Mouse (Mus musculus) MEL-GATA-1-ER (cell line): Measurements from ENCODE around the gene Srsf10.
A peak's percentile ranks its signal among the peaks of the same experiment; 100 is the strongest.

Experiments used
- DNase-seq: peaks from one replicate; pipeline ENCODE4 v3.0.0-alpha.2; 2012; ENCODE audit warnings: low read depth; ENCODE audit errors: extremely low read depth

Gene Srsf10

DNA sequence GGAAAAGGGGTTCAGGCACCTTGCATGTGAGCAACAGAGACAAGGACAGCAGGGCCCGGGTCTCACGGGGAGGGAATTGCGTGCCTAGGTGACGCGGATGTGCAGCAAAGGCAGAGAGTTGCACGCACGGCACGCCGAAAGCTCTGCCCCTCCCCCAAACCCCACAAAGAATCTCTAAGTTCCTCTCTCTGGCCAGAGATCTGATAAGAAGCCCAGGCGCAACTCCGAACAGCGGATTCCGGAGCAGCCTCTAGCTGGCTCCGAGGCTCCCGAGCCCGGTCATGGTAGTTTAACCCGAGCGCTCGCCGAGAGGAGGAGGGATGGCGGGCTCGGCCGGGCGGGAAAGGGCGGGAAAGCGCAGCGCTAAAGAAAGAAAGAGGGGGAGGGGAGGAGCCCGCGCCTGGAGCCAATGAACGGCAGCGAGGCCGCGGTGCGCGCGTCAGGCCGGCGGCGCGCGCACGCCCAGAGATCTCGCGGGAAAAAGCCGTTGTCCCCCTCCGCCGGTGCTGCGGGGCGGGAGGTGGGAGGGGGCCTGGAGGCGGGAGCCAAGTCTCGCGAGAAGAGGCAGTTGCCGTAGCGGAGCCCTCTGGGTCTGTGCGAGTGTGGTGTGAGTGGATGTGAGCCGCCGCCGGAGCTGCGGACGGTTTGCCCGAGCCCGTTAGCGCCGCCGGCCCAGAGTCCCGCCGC is at the start of gene Srsf10:
TSS of gene Srsf10 (plus strand) at position 212 of the 687 bp plus-strand sequence.
- peak; percentile 87 for DNase-seq

- DNase-seq: no peak
Measured at GRCm38 (mm10) chr4:135814896-135815295, 40.7 kb upstream of the Srsf10 start.

GRCm38 (mm10) chr4:135816905-135817622 is 38.5 kb upstream of the Srsf10 start:
- peak; percentile 46 for DNase-seq

DNA sequence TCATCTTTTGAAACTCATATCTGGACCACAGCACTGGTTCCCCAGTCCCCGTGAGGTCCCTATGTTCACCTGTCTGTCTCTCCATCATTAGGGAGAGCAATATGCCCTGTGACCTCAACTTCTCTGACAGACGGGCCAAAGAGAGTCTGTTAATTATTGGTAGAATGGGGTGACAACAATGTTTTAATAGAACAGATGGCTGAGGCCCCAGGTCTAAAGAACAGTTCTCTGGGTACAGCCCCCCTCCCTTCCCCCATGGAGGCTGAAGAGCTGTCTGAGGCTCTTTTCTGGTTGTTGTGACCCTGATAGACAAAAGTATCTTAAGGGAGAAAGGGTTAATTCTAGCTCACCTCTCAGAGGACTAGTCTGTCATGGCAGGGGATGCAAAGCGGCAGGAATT is 37.2 kb upstream of the Srsf10 start:
- DNase-seq: no peak

DNA sequence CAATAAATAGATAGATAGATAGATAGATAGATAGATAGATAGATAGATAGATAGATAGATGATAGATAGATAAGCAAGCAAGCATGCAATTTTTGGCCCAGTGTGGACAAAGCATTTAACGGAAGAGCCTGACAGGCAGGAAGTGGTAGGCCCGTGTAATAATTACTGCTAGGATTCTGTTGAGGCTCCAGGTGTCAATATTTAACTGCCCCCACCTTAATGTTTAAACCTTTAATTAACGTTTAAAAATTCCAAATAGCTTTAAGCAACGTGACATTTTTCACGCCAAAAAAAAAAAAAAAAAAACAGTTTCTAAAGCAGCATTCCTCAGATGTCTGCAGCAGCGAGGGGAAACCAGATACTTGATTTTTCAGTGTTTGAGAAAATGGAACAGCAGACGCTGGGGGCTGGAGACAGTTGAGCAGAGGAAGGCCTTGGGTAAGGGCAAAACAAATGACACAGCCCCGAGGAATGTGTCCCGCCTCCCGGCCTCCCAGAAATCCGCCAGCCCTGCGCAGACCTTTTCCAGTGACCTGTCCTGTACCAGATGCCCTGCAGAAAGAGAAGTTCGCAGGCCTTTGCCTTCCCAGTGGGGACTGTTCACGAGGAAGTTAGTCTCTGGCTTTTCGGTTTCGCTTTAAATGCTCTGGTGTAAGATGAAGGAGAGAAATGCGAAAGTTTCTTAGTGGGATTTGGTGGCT is 35.6 kb upstream of the Srsf10 start:
- DNase-seq: no peak

DNA sequence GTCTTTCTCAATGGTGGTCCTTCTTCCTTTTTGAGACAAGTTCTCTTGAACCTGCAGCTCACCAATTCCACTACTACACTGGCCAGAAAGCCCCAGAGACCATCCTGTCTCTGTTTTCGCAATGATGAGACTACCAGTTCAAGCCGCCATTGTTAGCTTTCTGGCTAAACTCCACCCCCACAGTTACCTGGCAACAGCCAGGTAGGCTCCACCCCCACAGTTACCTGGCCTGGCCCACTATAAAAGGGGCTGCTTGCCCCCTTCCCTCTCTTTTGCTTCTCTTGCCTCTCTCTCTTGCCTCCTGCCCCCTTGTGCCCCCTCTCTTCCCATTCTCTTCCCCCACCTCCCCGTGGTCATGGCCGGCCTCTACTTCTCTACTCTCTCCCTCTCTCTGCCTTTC is 33.8 kb upstream of the Srsf10 start:
- DNase-seq: no peak

DNA sequence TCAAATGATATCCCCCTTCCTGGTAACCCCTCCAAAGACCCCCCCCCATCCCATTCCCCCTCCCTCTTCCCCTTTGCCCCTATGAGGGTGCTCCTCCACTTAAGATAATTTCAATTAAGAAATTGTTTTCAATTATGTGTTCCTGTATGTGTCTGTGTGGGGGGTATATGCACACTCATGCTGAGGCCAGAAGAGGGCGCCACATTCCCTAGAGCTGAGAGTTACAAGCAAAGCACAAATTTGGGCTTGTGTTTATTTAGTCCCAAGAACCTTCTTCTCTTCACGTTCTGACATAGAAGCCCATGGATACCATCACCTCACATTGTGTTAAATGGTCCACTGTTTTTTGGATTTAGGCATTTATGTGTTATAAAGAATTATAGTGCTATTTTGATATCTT is 32.2 kb upstream of the Srsf10 start:
- DNase-seq: peak; percentile 22

GRCm38 (mm10) chr4:135824254-135824653 is 31.3 kb upstream of the Srsf10 start:
- DNase-seq: no peak

- no peak for DNase-seq
Measured at GRCm38 (mm10) chr4:135828491-135828890, 27.1 kb upstream of the Srsf10 start.

- DNase-seq: no peak
Measured at GRCm38 (mm10) chr4:135832070-135832469, 23.5 kb upstream of the Srsf10 start.

GRCm38 (mm10) chr4:135833301-135834123 is 22.0 kb upstream of the Srsf10 start:
- no peak for DNase-seq

DNA sequence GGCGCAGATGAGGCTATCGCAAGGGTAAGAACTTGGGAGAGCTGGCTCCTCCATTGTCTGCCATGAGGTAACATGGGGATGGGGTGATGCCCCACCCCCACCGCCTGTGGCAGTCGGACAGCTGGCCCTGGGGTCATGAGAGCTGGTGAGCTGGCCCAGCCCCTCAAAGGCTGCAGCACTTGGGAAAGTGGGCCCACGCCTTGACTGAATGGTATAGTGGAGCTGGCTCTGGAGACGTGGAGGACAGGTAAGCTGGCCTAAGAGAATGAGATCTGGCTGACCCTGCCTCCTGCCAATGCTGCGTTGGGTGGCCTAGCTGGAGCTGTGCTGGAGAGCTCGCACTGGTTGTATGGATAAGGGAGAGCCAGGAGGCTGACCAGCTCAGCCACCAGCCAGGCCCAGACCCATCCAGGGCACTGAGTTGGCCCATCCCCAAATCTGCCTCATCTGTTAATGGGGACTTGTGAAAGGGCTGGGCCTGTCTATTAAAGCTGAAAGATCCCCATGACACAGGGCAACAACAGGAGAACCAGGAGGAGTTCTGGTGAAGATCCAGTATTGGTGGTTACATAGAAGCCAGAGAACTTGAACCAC is 21.3 kb upstream of the Srsf10 start:
- DNase-seq: no peak

- DNase-seq: no peak
Measured at GRCm38 (mm10) chr4:135838925-135839292, 16.6 kb upstream of the Srsf10 start.

DNA sequence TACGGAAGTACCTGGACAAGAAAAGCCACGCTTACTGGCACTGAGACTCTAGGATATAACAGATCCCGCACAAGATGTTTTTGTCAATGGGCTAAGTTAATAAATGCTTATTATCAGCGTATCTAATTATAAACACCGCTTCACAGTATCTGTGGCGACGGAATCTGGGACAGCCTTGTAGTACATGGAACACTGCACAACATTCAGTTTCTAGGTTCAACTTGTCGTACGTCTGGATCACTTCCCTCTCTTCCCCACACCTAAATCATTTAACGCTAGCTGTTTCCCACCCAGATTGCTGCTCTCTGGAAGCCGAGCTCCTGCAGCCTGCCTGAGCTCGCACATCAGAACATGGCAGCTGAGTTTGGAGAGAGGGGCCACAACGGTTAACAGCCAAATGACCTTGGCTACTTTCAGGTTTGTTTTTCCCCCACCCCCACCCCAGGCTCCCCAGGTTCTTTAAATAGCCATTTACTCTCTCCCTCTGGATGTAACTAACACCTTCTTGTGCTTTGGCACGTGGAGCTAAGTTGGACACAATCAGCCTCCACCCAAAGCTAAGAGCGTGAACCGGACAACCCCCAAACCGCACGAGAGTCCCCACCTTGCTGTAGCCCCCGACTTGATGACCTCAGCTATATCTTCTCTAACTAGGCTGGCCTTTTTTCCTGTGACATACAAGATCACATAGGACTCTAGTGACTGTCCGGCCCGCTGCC is 16.1 kb upstream of the Srsf10 start:
- no peak for DNase-seq

DNA sequence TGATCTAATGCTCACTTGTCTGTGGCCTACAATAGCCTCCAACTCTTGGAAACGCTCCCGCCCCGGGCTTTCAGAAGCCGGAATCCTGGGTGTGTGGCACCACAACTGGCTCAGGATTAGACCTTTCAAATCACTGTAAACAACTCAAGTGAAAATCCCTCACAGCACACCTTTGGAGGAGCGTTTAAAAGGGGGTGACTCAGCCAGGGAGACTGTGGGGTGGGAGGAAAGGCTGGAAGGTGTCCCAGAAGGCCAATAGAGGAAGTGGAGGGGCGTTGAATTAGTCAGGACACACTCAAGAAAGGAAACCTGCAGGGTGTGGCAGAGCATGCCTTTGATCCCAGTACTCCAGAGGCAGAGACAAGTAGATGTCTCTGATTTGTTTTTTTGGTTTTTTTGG is 11.1 kb upstream of the Srsf10 start:
- no peak for DNase-seq

- DNase-seq: no peak
Measured at GRCm38 (mm10) chr4:135847581-135847980, 8.0 kb upstream of the Srsf10 start.

- no peak for DNase-seq
Measured at GRCm38 (mm10) chr4:135850411-135851095, 5.0 kb upstream of the Srsf10 start.

DNA sequence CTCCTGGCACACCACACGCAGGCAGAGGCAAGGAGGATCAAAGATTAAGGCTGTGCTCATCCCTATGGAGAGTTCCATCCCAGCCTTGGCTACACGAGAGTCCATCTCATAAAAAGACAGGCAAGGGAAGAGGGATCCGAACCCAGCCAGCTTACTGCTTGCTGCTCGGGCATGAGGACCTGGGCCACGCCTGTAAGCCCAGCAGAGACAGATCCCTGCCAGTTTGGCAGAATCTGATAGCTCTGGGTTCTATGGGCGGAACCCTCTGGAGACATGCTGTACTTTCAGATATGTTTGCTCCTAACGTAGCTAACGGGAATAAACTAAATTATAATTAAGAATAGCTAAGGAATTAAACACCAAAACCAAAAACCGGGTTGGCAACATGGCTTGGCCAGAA is 3.6 kb upstream of the Srsf10 start:
- no peak for DNase-seq

GRCm38 (mm10) chr4:135853987-135854546 is 1.5 kb upstream of the Srsf10 start:
- DNase-seq: no peak

- DNase-seq: no peak
Measured at GRCm38 (mm10) chr4:135854630-135855029, 917 bp upstream of the Srsf10 start.
